Mouse (Mus musculus) brown adipose tissue, adult 24 weeks (tissue): ENCODE data around the gene Thbs4. TPM values are rescaled to one million over a fixed set of nuclear protein-coding genes. Genes with fewer than 3 reads are reported as not detected.

Experiments used
- H3K27ac ChIP-seq: fragments of 200-500 bp; replicated peaks from 2 replicates; pipeline ENCODE4 v1.5.1; 2012; ENCODE audit warnings: low read depth, mild to moderate bottlenecking, low read length
- H3K4me1 ChIP-seq: fragments of 200-500 bp; 2 replicates; pipeline ENCODE4 v1.6.1; 2012; ENCODE audit warnings: low read length, mixed read lengths; ENCODE audit not compliant: control insufficient read depth, insufficient read depth, insufficient read length
- H3K4me3 ChIP-seq: fragments of 200-500 bp; 2 replicates; pipeline ENCODE4 v1.5.1; 2012; ENCODE audit warnings: low read depth, mild to moderate bottlenecking, low read length, moderate library complexity; ENCODE audit not compliant: insufficient read depth
- polyA plus RNA-seq: library from polyadenylated mRNA; stranded (reverse); fragments of >200 nt; gene quantifications from 2 replicates; pipeline ENCODE4 v1.2.4, GENCODE M21; 2012; ENCODE audit not compliant: missing spikeins, insufficient read depth, insufficient read length

The Thbs4 gene
- polyA plus RNA-seq, 1 experiment: 2.7 TPM

DNA sequence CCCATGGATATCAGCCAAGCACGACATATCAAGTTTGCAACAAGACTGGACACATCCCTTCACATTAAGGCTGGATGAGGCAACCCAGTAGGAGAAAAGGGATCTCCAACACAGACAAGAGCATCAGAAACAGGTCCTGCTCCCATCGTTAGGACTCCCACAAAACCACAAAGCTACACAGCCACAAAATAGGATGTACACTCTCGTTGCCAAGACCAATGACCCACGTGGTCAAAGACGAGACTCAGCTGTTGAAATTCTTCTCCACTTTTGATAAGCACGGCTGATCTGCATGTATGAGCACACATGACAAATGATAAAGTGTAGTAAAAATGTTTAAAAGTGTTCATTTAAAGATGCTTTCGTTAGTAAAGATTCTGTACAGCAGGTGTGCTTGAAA lies 16.0 kb downstream of the Thbs4 start:
- Histone ChIP-seq H3K4me3 (no peak overlapping the region), H3K4me1 (no peaks in the 10 kb centered on the region; the same call in 1 of the 2 replicates), H3K27ac (no peak overlapping the region)

DNA sequence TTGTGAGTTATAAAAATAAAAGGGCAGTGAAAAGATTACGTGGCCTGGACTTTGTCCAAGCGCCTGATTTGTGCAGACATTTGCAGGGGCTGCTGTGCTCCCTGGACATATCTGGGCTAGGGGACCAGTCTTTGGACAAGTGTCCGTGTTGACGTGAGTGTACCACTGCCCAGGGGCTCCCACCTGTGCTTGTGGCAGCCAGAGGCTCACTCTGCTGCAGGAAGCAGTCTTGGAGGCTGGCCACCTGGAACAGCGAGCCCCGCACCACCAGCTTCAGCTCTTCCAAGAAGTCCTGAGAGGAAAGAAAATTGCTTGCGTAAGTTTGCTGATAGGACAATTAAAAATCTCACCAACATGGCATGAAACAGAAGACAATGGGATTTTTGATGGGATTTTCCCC lies 18.7 kb downstream of the Thbs4 start:
- no peak overlapping the region for H3K4me3 ChIP-seq
- no peak overlapping the region for H3K27ac ChIP-seq
- H3K4me1 ChIP-seq: no peaks in the 10 kb centered on the region; the same call in 1 of the 2 replicates

DNA sequence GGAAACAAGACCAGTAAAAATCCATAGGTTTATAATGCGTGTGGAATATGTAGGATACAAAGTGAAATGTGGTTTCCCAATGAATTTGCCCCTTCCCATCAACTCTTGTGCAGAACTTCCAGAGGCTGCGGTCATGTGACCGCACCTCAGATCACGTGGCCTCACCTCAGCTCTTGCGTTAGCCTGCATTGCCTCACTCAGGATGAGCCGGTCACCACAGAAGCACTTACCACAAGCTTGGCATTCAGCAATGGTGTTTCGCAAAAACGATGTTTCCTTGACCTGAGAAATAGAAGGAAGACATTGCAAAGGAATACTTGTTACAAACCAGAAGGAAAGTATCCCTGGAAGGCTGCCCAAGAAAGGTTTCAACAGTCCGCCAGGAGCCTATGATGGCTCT lies 19.7 kb downstream of the Thbs4 start:
- no peak overlapping the region for H3K4me3 ChIP-seq
- H3K4me1 ChIP-seq: no peaks in the 10 kb centered on the region; the same call in 1 of the 2 replicates
- H3K27ac ChIP-seq: no peak overlapping the region

DNA sequence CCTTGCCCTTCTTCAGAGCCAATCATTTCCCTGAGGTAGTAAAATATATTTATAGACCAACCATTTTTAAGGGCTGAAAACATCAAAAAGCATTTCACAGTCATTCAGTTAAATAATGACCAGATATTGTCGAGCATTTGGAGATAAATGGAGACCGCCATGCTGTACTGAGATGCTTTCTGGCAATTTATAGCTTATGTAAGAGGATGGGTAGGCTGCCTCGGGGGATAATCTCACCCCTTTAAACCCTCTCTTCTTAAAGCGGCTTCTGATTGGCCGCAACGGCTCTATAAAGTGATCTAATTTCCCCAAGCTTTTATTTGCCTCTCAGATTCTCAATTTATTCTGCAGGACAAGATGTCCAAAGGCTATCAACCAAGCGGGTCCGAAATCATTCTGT lies 22.1 kb downstream of the Thbs4 start:
- no peak overlapping the region for H3K27ac ChIP-seq
- no peak overlapping the region for H3K4me3 ChIP-seq
- no peaks in the 10 kb centered on the region; the same call in 1 of the 2 replicates for H3K4me1 ChIP-seq

DNA sequence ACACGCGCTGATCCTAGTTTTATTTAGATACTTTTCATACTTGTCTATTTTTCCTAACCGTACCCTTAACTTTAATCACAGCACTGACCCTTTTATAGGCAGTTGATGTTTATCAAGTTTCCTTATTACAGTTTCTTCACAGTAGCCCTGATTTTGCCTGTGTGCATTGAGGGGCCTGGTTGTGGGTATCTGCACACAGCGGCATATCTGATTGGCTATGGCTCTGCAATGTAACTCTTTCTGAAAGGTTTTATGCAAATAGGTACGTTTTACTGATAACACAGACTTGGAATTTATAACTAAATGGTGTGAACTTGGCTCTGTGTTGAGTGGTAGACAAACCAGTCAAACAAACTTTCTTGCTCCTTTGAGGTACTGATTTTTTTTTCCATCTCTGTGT lies 23.1 kb downstream of the Thbs4 start:
- no peak overlapping the region for H3K4me3 ChIP-seq
- H3K4me1 ChIP-seq: no peaks in the 10 kb centered on the region; the same call in 1 of the 2 replicates
- H3K27ac ChIP-seq: no peak overlapping the region

DNA sequence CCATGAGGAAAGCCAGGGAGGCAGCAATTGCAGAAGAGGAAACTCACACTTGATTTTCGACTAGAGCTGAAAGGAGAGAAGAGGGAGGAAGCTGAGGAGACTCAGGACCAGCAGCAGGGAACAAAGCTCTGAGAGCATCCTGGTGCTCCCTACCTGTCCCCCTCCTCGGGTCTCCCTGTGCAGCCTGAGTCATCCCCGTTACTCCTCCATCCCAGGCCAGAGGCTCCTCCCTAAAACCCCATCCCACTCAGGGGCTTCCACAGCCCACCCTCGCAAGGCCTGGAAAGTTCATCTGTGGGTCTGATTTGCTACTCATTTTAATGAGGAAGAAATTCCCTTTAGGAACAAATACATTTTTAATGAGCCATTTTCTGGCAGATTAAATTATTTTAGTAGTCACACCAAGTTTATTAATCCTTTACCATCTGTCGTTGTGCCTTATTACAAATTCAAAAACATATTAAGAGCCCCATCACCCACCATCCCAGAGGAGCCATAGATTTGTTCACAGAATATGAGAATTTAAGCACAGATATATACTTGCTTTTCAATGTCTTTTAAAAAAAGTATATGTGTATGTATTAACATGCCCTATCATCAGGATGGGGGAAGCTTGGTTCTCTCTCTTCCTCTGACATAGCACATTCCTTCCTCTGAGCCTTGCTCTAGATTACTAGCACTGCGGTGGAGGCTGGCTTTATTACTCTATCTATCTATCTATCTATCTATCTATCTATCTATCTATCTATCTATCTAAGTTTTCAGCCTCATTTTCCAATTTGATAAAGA lies 29.0 kb downstream of the Thbs4 start:
- Histone ChIP-seq H3K4me3 (no peak overlapping the region), H3K27ac (no peak overlapping the region), H3K4me1 (no peaks in the 10 kb centered on the region)

DNA sequence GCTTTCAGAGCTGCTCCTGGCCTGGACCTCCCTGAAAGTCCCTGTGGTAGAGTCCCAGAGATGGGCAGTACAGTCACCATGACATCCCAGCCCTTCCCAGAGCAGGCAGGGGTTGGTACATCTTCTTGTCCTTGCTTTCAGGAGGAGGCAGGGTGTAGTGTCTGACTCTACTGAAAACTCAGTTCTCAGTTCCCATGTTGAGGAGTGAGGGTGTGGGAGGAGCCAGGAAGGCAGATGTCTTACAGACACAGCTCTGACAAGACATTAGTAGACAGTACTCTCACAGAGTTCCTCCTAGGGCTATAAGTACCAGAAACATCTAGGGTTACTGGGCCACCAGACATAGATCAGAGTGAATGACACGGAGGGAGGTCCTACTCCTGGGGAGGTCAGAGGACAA lies 32.3 kb downstream of the Thbs4 start:
- H3K4me1 ChIP-seq: no peaks in the 10 kb centered on the region

DNA sequence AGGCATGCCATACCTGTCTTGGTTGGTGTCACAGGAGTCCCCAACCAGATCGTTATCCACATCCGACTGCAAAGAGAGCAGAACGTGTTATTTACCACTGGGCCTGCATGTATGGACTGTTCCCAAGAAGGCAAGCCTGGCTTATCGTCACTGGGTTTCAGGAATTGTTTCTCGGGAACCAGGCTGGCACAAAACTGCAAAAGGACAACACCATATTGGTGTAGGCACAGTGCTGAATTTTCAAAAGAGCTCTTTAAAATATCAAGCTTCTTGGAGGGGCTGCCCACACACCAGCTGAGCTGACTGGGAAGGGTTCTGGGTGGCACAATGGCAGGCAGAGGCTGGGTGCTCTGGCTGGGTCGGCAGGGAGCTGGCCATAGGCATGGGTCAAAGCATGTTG lies 34.1 kb downstream of the Thbs4 start:
- no peak overlapping the region for H3K4me3 ChIP-seq
- no peak overlapping the region for H3K27ac ChIP-seq
- no peaks in the 10 kb centered on the region for H3K4me1 ChIP-seq

More for the DNA sequence above, 32.3 kb downstream of the Thbs4 start:
- Histone ChIP-seq H3K27ac (no peak overlapping the region), H3K4me3 (no peak overlapping the region)

DNA sequence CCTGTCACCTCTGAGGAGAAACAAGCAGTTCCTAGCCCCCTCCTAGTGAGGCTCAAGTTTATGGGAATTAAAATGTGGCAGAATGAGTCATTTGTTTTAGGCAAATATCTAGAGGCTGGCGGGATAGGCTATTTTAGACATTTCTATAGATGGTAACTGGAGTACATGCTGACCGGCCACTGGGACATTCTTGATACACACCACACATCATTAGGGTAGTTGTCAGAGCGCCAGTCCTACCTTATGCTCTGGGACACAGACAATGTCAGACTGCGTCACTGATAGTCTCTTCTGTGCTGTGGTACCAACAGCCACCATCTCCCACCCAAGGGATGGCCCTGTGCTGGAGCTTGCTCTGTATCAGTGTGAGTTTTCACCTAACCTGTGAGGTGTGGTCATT lies 35.5 kb downstream of the Thbs4 start:
- H3K4me1 ChIP-seq: no peaks in the 10 kb centered on the region
- H3K27ac ChIP-seq: no peak overlapping the region
- no peak overlapping the region for H3K4me3 ChIP-seq

DNA sequence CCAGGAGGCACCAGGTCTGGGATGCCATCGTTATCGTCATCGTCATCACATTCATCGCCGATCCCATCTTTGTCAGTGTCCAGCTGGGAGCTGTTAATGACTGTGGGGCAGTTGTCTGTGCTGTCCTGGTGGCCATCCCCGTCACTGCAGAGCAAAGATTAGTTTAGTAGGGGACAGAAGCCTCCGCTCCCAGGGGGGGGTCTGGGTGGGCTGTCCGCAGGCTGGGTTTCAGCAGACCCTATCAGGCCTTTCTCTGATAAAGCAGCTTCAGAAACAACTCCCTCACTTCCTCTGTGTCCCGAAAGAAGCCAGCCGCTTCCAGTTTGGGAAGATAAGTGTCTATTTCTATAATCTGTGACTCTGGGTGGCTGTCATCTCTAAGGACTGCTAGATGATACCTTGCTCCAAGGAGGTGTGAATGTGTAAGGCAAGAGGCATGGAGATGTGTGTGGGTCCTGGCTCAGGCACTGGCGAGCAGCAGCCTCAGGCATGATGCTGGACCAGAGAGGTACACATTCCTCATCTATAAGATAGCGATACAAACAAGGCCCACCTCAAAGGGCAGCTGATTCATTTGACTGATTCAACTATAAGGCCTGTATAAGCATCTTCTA lies 36.5 kb downstream of the Thbs4 start:
- Histone ChIP-seq H3K27ac (no peak overlapping the region), H3K4me1 (no peaks in the 10 kb centered on the region), H3K4me3 (no peak overlapping the region)

DNA sequence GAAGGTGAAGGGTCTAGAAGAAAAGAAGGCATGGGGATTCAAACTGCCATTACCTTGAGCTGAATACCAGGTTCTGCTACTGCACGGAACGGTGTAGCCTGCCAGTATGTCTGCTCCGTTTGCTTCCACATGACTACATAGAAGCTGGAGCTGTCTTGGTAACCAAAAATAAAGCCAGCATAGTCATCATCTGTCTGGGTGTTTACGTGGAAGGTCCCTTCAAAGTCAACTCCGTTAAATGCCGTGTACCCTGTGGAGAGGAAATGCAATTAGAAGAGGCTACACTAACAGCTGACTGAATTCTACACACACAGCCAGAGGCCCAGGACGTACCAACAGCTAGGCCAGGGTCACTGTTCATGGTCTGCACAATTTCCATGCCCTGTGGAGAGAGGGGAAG lies 39.6 kb downstream of the Thbs4 start:
- Histone ChIP-seq H3K4me1 (no peaks in the 10 kb centered on the region), H3K27ac (no peak overlapping the region), H3K4me3 (no peak overlapping the region)

DNA sequence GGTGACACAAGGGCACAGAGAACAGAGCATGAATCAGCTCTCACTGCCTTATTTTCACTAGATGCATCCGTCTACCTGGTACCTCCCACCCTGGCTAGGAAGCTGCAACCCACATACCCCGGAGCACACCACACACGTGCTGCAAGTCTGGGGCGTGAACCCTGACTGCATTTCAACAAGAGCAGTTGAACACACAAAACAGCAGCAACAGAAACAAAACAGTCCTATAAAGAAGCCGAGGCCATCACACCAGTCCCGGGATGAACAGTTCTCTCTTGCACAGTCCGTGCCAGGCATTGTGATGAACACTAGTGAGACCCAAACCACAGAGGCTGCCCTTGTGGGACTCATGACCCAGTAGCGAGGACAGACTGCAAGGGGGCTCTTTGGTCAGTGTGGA lies 40.9 kb downstream of the Thbs4 start:
- H3K4me1 ChIP-seq: no peaks in the 10 kb centered on the region
- H3K4me3 ChIP-seq: no peak overlapping the region
- H3K27ac ChIP-seq: no peak overlapping the region

DNA sequence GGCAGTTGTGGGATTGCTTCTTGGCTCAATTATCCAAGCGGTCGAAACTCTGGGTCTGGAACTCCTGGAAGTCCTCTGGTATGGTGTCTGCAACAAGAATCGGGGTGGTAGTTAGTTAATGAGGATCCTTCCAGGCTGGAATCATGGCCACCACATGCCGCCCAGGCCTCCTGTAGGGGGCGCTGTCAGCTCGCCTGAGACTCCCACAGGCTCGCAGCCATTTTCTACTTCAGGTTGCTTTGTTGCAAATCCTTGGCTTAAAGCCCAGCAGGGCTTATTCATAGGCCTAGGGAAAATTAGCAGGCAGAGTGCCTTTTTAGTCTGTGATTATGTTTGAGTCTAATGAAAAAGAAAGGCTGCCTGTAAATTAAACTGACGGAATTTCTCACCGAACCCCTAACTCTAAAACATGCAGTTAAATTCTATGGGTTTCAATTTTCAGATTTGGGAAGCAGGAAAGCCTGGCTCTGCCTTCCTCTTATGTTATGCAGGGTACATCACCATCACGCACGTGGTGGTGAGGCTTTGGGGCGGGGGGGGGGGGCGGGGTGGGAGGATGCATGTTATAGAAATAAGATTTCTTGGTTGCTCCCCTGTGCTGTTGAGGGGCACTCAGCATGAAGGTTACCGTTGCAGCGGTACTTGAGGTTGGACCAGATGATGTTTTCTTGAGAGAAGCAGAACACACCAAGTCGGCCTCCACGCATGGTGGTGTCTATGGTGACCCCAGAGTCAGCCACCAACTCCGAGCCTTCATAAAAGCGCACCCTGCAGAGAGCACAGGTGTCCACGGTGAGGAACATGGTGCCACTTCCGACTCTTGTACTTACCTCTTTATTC lies 42.7 kb downstream of the Thbs4 start:
- H3K4me3 ChIP-seq: peak overlapping the region; percentile 31; the same call in 1 of the 2 replicates
- no peaks in the 10 kb centered on the region for H3K4me1 ChIP-seq
- 0 out of 2 replicates have a peak overlapping the region, but pooled peaks have one; percentile 7 for H3K27ac ChIP-seq

DNA sequence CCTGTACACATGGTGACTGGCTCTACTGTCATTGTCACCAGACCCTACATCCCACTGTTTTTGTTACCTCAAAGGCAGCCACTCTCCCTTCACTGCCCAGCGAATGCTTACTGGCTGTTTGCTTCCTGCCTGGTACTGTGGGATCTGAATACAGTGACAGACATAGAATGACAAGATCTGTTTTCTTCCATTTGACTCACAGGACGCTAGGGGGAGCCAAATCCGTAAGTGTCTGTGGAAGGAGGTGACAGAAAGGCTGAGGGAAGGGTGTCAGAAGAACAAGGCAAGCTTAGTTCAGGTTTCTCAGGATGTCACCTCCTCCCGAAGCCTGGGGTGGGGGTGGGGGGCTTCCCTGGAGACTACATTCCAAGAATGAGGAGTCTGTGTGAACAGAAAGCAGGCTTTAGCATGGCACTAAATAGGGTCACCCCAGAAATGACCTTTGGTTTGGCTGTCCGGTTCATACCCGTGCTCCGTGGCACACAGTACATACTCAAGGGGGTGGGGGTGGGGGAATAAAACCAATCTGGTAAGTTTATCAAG lies 43.6 kb downstream of the Thbs4 start:
- peak overlapping the region; percentile 68 for H3K27ac ChIP-seq
- H3K4me3 ChIP-seq: peak overlapping the region; percentile 56
- H3K4me1 ChIP-seq: no peaks in the 10 kb centered on the region

DNA sequence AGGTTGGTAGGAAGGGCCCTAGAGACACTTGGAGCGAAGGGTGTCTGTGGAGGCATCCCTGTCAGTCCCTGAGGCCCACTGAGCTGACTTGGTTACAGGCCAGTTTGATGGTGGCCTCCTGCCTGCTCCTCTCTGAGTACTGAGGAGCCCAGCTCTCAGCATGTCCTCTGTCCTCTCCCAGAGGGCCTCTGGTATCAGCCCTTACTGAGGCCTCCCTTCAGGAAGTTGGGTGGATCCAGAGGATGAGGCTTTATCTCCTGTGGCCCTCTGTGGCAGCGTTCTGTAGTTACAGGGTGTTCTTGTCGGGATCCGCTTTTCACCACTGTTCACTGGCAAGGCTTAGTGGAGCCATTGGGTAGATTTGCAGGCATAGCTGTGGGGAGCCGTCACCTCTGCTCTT lies 51.3 kb downstream of the Thbs4 start:
- Histone ChIP-seq H3K4me3 (no peak overlapping the region), H3K27ac (no peak overlapping the region), H3K4me1 (no peaks in the 10 kb centered on the region)
